Mouse (Mus musculus) kidney, adult 2 months (tissue): ENCODE measurements at regions not wholly inside any gene's neighbourhood (a gene's known extent, or its start where the extent isn't known, plus 50 kb on each side); places are given as distances from the start of the nearest gene placed in this dataset.
A peak's percentile ranks its signal among the peaks of the same experiment; 100 is the strongest.

ENCODE experiments used
- CTCF ChIP-seq: fragments of 200-500 bp; conservative IDR thresholded peaks from 2 replicates; pipeline ENCODE4 v1.5.1; 2011; ENCODE audit warnings: low read depth, mild to moderate bottlenecking, control low read depth, low read length, moderate library complexity, mixed read lengths; ENCODE audit not compliant: insufficient read depth, insufficient read length
- POLR2A ChIP-seq: fragments of 200-500 bp; IDR thresholded peaks from one replicate; pipeline ENCODE4 v1.6.1; 2011; ENCODE audit warnings: low read depth, low read length, control low read depth

DNA sequence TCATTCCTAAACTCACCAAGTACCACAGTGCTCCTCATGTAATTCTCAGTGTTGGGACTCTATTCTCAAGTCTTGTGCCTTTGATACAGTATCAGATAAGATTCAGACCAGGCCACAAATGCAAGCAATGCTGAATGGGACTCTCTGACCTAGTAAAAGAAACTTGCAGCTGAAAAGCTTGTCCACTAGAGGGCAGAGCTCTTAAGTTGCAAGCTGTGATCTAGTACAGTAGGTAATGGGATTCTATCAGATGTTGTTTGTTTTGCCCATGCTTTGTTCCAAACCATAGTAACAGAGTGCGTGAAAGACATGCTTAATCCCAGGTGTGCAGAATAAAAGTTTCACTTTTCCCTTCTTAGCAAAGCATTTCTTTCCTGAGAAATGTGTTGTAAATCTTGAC is 383.2 kb upstream of the Chrm2 start:
- TF ChIP-seq CTCF (0 out of 2 replicates have a peak, but pooled peaks have one; percentile 2), POLR2A (no peak)
